In the genomic region with DNA sequence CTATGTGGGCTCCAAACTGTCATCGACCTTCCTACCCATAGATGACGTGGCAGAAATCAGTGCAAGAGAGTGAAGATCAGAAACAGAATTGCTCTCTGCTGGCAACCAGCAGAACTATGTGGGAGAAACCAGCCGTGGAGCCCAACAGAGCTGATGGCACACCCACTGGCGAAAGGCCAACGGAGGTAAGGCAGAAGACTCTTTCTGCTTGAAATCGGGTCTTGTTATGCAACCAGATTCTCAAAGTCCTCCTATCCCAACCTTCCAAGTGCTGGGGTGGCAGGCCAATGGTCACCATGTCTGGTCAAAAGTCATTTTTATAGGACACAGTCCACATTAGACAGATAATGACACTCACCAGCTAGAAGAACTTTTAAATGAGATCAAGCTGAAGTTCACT, we compare ENCODE assay signal across 10 mouse cellular contexts. TPM values are rescaled to one million over a fixed set of nuclear protein-coding genes. Genes with fewer than 3 reads are reported as not detected.
DNase-seq lines count a peak whose midpoint lies in the region; ATAC-seq and TF ChIP-seq lines count a peak whose summit lies in the region.
"Had no signal": no experiment of that assay in that cellular context is flagged by ENCODE, and none has a peak within 500 bp of the region (broad histone marks: within the 10 kb centered on the region; RNA-seq: fewer than 3 reads in every experiment).

No protein-coding gene starts in this region.

- H3K27me3 ChIP-seq in hindbrain, embryonic 14.5 days (ENCODE audit: control insufficient read depth, insufficient read depth, low read length), result no peaks in the 10 kb centered on the region
- no peaks in the 10 kb centered on the region; the same call in 1 of the 2 replicates for H3K27me3 ChIP-seq in hindbrain, embryonic 10.5 days (ENCODE audit: insufficient read depth, poor library complexity, severe bottlenecking)
- no peaks in the 10 kb centered on the region for H3K27me3 ChIP-seq in neural tube, embryonic 12.5 days (replicated peaks)
- H3K27me3 ChIP-seq: embryonic facial prominence, embryonic 15.5 days had no signal

- no peak for TF ChIP-seq POLR2A in lung, adult 2 months (IDR thresholded peaks at IDR 0.05; ENCODE audit: borderline replicate concordance, extremely low read depth, low read depth, low read length)

- H3K4me2 ChIP-seq in hindbrain, embryonic 14.5 days (replicated peaks), result peak overlapping the region; percentile 58
- H3K4me2 ChIP-seq in neural tube, embryonic 12.5 days (replicated peaks), result peak overlapping the region; percentile 12; the same call in 1 of the 2 replicates
- H3K4me2 ChIP-seq: embryonic facial prominence, embryonic 15.5 days had no signal

- H3K27ac ChIP-seq in hindbrain, embryonic 14.5 days, result 0 out of 2 replicates have a peak overlapping the region, but pooled peaks have one; percentile 33
- H3K27ac ChIP-seq in hindbrain, embryonic 10.5 days, result no peak overlapping the region
- no peak overlapping the region for H3K27ac ChIP-seq in neural tube, embryonic 12.5 days
- H3K27ac ChIP-seq: embryonic facial prominence, embryonic 15.5 days had no signal

- WGBS in hindbrain, embryonic 14.5 days, result 77% methylated on average over 6 of the region's 6 CpGs
- 90% methylated on average over 6 of the region's 6 CpGs for WGBS in hindbrain, embryonic 10.5 days
- 84% methylated on average over 6 of the region's 6 CpGs for WGBS in neural tube, embryonic 12.5 days
- WGBS in lung, adult 2 months, result 83% methylated on average over 6 of the region's 6 CpGs

- no peak overlapping the region for H3K4me3 ChIP-seq in hindbrain, embryonic 14.5 days (replicated peaks; ENCODE audit: low read length)
- no peak overlapping the region for H3K4me3 ChIP-seq in hindbrain, embryonic 10.5 days
- no peak overlapping the region for H3K4me3 ChIP-seq in neural tube, embryonic 12.5 days
- no peak overlapping the region for H3K4me3 ChIP-seq in lung, adult 2 months (replicated peaks; ENCODE audit: extremely low read depth, low read depth, low read length)
- H3K4me3 ChIP-seq: embryonic facial prominence, embryonic 15.5 days had no signal

- DNase-seq in hindbrain, embryonic 14.5 days (ENCODE audit: low spot score), result no peak
- DNase-seq in hindbrain, embryonic 10.5 days (ENCODE audit: low spot score), result no peak
- DNase-seq in neural tube, embryonic 10.5 days (ENCODE audit: extremely low spot score, low spot score), result no peak
- peak; percentile 73 to 74 for DNase-seq in cerebellum, postnatal 36 days
- peak; percentile 61 for DNase-seq in right cerebral cortex, postnatal 14 days
- no peak for DNase-seq in lung, adult 2 months
- DNase-seq: lung, postnatal 14 days had no signal

- H3K4me1 ChIP-seq in hindbrain, embryonic 14.5 days (replicated peaks; ENCODE audit: control insufficient read depth, insufficient read depth, low read length), result peaks cover 68% of the 10 kb centered on the region
- H3K4me1 ChIP-seq in hindbrain, embryonic 10.5 days (replicated peaks), result peaks cover 49% of the 10 kb centered on the region
- H3K4me1 ChIP-seq in neural tube, embryonic 12.5 days, result peaks cover 75% of the 10 kb centered on the region
- H3K4me1 ChIP-seq in lung, adult 2 months (ENCODE audit: control insufficient read depth, insufficient read depth, low read length), result peaks cover 5% of the 10 kb centered on the region; the same call in 1 of the 2 replicates

- peaks cover 7% of the 10 kb centered on the region; the same call in 1 of the 2 replicates for H3K36me3 ChIP-seq in hindbrain, embryonic 14.5 days (replicated peaks; ENCODE audit: control insufficient read depth, insufficient read depth)
- H3K36me3 ChIP-seq in hindbrain, embryonic 10.5 days, result peaks cover 9% of the 10 kb centered on the region
- H3K36me3 ChIP-seq in neural tube, embryonic 12.5 days, result peaks cover 11% of the 10 kb centered on the region
- H3K36me3 ChIP-seq: embryonic facial prominence, embryonic 15.5 days had no signal

- H3K9ac ChIP-seq in hindbrain, embryonic 14.5 days, result no peak overlapping the region
- no peak overlapping the region for H3K9ac ChIP-seq in neural tube, embryonic 12.5 days
- H3K9ac ChIP-seq: embryonic facial prominence, embryonic 15.5 days had no signal

- TF ChIP-seq CTCF in lung, adult 2 months (IDR thresholded peaks at IDR 0.05; ENCODE audit: insufficient read depth, low read length), result no peak

- no peak for ATAC-seq in hindbrain, embryonic 14.5 days (ENCODE audit: low FRiP score)
- no peak for ATAC-seq in neural tube, embryonic 12.5 days (ENCODE audit: low FRiP score, low read depth)
- ATAC-seq in CD4-positive, CD25-positive, alpha-beta regulatory T cell, adult 4 months, result no peak

- no peaks in the 10 kb centered on the region for H3K9me3 ChIP-seq in hindbrain, embryonic 14.5 days (ENCODE audit: control insufficient read depth, low read length)
- H3K9me3 ChIP-seq in hindbrain, embryonic 10.5 days, result no peaks in the 10 kb centered on the region
- no peaks in the 10 kb centered on the region for H3K9me3 ChIP-seq in neural tube, embryonic 12.5 days
- H3K9me3 ChIP-seq: embryonic facial prominence, embryonic 15.5 days had no signal

RNA-seq across cellular contexts. Expression of a gene that starts 40.6 kb away (rescaled TPM):
- polyA plus RNA-seq in hindbrain, embryonic 14.5 days (2014; fragmentation: Nextera tagmentation; extraction: Ambion mirVana), result 0.74 and 2.7 TPM in 2 replicates
- 1.5 and 1.9 TPM in 2 replicates for polyA plus RNA-seq in hindbrain, embryonic 10.5 days (2016; fragmentation: Nextera tagmentation; extraction: Ambion mirVana)
- polyA plus RNA-seq in neural tube, embryonic 12.5 days (2016; fragmentation: Nextera tagmentation; extraction: Ambion mirVana), result 2.2 and 2.6 TPM in 2 replicates
- 1 to 10 TPM in 1 of 2 experiments, under 1 TPM in 1; 0.35 to 1.1 TPM for polyA plus RNA-seq in CD4-positive, CD25-positive, alpha-beta regulatory T cell, adult 4 months (2017; shearing (Covaris generic))
- polyA plus RNA-seq in lung, adult 2 months (2012; rRNA removed), result not detected in 2 replicates

RNA-seq across cellular contexts. Expression of a gene that starts 58.9 kb away (rescaled TPM):
- 1.7 and 1.9 TPM in 2 replicates for polyA plus RNA-seq in hindbrain, embryonic 14.5 days (2014; fragmentation: Nextera tagmentation; extraction: Ambion mirVana)
- polyA plus RNA-seq in hindbrain, embryonic 10.5 days (2016; fragmentation: Nextera tagmentation; extraction: Ambion mirVana), result 10.0 and 14.2 TPM in 2 replicates
- polyA plus RNA-seq in neural tube, embryonic 12.5 days (2016; fragmentation: Nextera tagmentation; extraction: Ambion mirVana), result 5.5 and 6.2 TPM in 2 replicates
- 1 to 10 TPM in 1 of 2 experiments, not detected in 1; 2.9 TPM for polyA plus RNA-seq in CD4-positive, CD25-positive, alpha-beta regulatory T cell, adult 4 months (2017; shearing (Covaris generic))
- polyA plus RNA-seq in lung, adult 2 months (2012; rRNA removed), result 0.14 TPM in 2 replicates

Comparison
In these comparisons a context has a peak if more than half of its experiments do, and no peak if none do; other contexts are left out.
1. DNase-seq: peak in cerebellum, postnatal 36 days (2 of 2) and right cerebral cortex, postnatal 14 days (single experiment); none in hindbrain, embryonic 14.5 days (single experiment), hindbrain, embryonic 10.5 days (single experiment), neural tube, embryonic 10.5 days (single experiment) and lung, adult 2 months (single experiment).